Mouse (Mus musculus): ENCODE results near the gene Ptafr.

DNA sequence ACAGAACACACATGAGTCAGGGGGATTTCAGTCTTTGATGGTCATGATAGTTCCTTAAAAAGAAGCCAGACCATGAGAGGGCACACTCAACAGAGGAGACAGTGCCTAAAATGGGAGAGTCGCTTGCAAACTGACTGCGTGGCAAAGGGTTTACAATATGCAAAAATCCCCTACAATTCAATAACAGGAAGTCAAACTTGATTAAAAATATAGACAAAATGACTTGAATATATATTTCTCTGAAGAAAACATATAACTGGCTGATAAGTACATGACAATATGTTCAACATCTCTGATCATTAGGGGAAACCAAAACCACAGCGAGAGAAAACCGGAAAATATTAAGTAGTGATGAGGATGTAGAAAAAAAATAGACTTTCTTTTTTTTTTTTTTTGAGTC lies 22.4 kb downstream of the Ptafr start:
- TF ChIP-seq CEBPB (IDR thresholded peaks at IDR 0.05; ENCODE audit: insufficient read depth, poor library complexity, severe bottlenecking) (no peak), MYOD1 (IDR thresholded peaks at IDR 0.05; ENCODE audit: control insufficient read depth in 1 of 3, insufficient read length in 2 of 3, low read depth in 2 of 3) (no peak), POLR2A (IDR thresholded peaks at IDR 0.05; ENCODE audit: insufficient read length, low read depth) (no peak), E2F4 (IDR thresholded peaks at IDR 0.05; ENCODE audit: insufficient read depth) (no peak), TCF12 (IDR thresholded peaks at IDR 0.05; ENCODE audit: insufficient read depth, poor library complexity, severe bottlenecking) (no peak), REST (IDR thresholded peaks at IDR 0.05; ENCODE audit: insufficient read depth, insufficient read length) (no peak), MYOG (IDR thresholded peaks at IDR 0.05; ENCODE audit: control insufficient read depth in 1 of 3, insufficient read depth in 1 of 3, insufficient read length in 2 of 3, low read depth in 2 of 3) (no peak), POLR2AphosphoS2 (IDR thresholded peaks at IDR 0.05; ENCODE audit: insufficient read length, low read depth) (no peak), SRF (IDR thresholded peaks at IDR 0.05; ENCODE audit: control insufficient read depth, insufficient read length, low read depth) (no peak), MAX (IDR thresholded peaks at IDR 0.05; ENCODE audit: low read depth) (no peak)
